Mouse (Mus musculus) kidney, adult 2 months (tissue): ENCODE measurements at regions not wholly inside any gene's neighbourhood (a gene's known extent, or its start where the extent isn't known, plus 50 kb on each side); places are given as distances from the start of the nearest gene placed in this dataset.

Experiments used
- CTCF ChIP-seq: fragments of 200-500 bp; conservative IDR thresholded peaks from 2 replicates; pipeline ENCODE4 v1.5.1; 2011; ENCODE audit warnings: low read depth, mild to moderate bottlenecking, control low read depth, low read length, moderate library complexity, mixed read lengths; ENCODE audit not compliant: insufficient read depth, insufficient read length
- POLR2A ChIP-seq: fragments of 200-500 bp; IDR thresholded peaks from one replicate; pipeline ENCODE4 v1.6.1; 2011; ENCODE audit warnings: low read depth, low read length, control low read depth

- TF ChIP-seq POLR2A = no peak
- TF ChIP-seq CTCF = no peak
Measured at GRCm38 (mm10) chr2:50456654-50457053, 160.1 kb upstream of the Mmadhc start.
